Mouse (Mus musculus) thymus, postnatal 14 days (tissue): Measurements from ENCODE around the gene Abca3.
A peak's percentile ranks its signal among the peaks of the same experiment; 100 is the strongest.

Experiments
- DNase-seq: peaks from one replicate; pipeline ENCODE4 v3.0.0; 2021

Abca3 gene

DNA sequence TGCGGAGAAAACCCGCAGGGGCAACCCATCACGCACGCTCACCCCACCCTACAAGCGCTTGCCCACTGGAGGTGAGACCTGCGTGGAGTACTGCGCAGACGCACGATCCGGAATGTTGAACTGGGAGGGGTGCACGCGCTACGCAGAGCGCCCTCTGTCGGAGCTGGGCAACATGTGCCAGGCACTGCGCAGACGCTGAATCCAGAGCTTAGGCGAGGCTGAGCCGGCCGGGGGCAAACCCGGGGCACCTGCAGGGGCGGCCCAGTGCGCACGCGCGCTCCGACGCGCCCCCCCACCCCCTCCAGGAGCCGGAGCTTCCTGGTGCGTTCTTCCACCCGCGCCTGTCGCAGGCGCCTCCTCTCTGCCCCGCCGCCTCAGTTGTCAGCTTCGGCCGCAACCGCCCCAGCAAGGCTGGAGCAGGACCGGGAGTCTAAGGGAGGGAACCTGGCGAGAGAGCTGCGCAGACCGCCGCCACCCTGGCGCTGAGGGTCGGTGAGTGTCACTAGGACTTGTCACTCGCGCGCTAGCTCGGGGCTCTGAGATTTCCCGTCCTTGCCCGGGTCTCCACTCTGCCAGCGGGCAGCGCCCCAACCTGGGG, at the start of gene Abca3:
Gene Abca3 (plus strand): TSS at position 191 of the 598 bp plus-strand sequence.
- DNase-seq, result peak; percentile 98

DNA sequence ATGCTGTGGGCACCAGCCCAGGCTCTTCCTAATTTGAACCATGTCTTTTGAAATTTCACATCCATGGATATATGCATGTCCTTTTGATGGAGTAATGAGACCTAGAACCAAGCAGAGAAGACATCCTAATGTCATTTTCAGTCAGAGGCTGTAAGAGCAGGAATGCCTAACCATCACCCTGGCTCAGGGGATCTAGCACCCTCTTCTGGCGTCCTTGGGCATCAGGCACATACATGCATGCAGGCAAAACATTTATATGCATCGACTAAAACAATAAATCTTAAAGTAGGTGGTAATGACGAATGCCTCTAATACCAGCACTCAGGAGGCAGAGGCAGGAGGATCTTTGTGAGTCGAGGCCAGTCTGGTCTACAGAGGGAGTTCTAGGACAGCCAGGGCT, 44.2 kb upstream of the Abca3 start:
- DNase-seq, result peak; percentile 53

DNA sequence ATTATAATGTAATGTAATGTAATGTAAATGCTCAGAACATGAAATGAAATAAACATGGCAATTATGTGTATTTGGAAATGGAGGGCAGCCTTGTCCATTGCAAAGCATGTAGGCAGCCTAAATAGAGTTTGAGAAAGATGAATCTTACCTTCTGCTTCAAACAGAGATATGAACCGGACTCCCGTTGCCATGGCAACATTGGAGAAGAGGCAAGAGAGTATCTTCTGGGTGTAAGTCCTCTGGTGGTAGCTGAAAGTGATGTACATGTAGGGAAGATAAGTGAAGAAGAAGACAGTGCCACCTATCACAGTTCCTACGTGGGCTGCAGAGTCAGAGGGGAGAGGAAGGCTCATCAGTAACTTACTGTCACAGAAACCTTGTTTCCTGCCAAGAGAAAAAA, 30.9 kb upstream of the Abca3 start:
- DNase-seq, result no peak

DNA sequence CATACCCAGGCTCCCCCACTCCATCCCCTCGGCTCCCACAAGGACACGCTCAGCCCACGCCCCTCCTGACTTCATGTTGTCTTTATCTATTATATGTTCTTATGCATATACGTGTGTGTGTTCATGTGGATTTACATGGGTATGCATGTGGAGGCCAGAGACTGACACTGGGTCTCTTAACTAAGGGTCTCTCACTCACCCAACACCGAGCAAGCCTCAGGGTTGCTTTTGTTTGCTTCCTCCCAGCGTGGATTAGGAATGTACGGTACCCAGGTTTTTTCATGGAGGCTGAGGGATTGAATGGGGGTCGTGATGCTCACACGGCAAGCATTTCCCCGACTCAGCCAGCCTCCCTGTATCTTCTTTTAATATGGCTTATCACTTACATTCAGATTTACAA, 26.7 kb upstream of the Abca3 start:
- no peak for DNase-seq

DNA sequence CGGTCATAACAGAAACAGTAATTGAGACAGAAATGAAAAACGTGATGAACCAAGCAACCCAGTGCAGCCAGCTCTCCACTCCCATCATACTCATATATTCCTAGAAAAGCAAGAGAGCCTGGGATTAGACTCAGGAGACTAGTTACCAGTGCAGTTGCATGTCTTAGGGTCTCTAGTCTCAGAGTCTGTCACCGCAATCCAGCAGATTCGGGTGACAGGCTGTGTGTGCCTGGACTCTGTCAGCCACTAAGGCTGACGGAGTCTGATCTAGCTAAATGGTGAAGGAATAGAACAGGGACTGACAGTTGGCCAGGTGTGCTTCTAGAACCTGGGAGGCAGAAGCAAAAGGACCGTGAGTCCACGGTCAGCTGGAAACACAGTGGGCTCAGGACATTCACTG, 24.1 kb upstream of the Abca3 start:
- no peak for DNase-seq

DNA sequence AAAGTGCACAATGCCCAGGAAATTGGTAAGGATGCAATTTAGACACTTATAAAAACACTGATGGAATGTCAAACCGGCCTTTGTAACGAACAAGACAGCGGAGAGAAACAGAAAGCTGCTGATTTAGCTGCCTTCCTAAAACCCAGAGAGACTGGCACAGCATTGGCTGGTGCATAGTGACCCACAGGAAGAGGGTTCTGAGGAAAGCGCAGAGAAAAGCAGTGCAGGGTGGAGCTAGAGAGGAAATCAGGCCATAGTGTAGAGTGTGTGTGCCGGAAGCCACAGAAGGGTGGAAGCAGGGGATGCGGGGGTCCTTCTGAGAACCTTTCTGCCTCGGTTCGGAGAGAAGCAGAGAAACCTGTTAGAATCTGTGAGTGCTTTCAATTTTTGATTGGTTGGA, 7.1 kb upstream of the Abca3 start:
- peak; percentile 41 for DNase-seq

GRCm38 (mm10) chr17:24346831-24347230, 4.9 kb upstream of the Abca3 start:
- DNase-seq, result peak; percentile 60

DNA sequence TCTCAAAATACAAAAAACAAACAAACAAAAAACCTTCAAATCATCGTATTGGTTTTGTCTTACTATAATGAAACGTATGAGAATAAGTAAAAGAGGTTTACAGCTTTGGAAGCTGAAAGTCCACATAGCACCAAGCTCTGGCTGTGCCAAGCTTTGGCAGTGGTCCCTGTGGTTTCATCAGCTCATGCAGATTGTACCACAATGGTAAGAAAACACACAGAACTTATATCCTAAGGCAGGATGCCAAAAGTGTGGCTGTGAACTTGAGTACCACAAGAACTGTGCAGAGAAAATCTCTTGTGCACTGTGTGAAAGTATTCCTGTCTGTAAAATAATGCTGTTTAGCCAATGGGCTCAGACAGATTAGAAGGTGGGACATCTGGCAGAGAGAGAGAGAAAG, 2.6 kb upstream of the Abca3 start:
- DNase-seq, result no peak

GRCm38 (mm10) chr17:24350926-24351759, 607 bp upstream of the Abca3 start, which contains the start of gene Abca17:
Abca17 (minus strand) TSS chr17:24351068.
- peak; percentile 28 for DNase-seq

DNA sequence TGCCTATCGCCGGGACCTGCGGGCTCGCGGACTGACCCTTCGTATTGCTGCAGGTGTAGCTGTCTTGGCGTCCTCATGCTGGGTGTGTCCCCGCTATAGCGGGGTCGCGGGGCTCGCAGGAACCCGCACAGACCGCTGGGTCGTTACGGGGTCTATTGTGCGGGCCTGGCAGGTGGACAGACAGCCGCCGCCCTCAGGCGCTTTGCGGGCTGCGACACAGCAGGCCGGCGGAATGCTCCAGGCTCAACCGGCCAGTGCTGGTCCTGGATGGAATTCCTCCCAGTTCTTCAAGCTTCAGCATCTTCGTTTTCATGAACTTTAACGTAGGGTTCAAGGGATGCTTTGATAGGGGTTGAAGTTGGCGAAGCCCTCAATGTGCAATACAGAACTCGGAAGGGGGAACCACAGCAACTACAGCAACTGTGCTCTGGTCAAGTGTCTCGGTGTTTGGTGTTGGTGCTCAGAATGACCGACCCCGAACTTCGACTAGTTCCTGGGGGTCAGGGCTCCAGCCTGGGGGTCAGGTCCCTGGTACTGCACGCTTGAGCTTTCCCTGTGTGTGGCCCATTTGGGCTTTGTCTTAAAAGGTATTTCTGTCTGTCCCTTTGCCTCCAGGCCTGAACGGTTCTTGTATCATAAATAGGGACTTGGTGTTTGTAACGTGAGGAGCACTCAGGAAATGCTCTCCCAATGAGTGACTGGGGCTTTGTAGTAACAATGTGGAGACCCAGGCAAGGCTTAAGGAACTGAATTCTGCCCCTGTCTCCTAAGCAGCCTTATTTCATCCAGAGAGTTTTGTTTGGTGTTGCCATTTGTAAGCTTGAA, 832 bp downstream of the Abca3 start:
- peak; percentile 8 for DNase-seq

- DNase-seq, result no peak
Measured at GRCm38 (mm10) chr17:24353960-24354359, 2.2 kb downstream of the Abca3 start.

- DNase-seq, result no peak
Measured at GRCm38 (mm10) chr17:24355284-24355683, 3.5 kb downstream of the Abca3 start.

- DNase-seq, result no peak
Measured at GRCm38 (mm10) chr17:24359006-24359405, 7.3 kb downstream of the Abca3 start.

- DNase-seq, result no peak
Measured at GRCm38 (mm10) chr17:24359903-24360302, 8.2 kb downstream of the Abca3 start.

- no peak for DNase-seq
Measured at GRCm38 (mm10) chr17:24360841-24361240, 9.1 kb downstream of the Abca3 start.

- DNase-seq, result no peak
Measured at GRCm38 (mm10) chr17:24361291-24361690, 9.5 kb downstream of the Abca3 start.

GRCm38 (mm10) chr17:24362527-24362926, 10.8 kb downstream of the Abca3 start:
- DNase-seq, result no peak

GRCm38 (mm10) chr17:24364461-24364860, 12.7 kb downstream of the Abca3 start:
- no peak for DNase-seq

DNA sequence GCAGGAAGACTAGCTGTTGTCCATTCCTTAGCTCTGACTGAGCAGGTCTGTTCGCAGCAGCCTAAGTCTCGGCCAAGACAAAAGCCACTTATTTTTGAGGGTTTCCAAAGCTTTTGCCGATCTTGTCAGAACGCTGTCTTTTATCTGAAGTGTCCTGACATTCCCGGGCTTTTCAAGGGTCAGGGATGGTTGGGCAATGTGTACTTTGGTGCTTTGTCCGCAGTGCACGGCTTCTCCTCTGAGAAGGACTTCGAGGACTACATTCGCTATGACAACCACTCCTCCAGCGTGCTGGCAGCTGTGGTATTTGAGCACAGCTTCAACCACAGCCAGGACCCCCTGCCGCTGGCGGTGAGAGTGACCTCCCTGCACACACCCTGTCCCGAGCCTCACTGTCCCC, 14.1 kb downstream of the Abca3 start:
- DNase-seq, result no peak

GRCm38 (mm10) chr17:24375094-24375712, 23.5 kb downstream of the Abca3 start:
- DNase-seq, result no peak

DNA sequence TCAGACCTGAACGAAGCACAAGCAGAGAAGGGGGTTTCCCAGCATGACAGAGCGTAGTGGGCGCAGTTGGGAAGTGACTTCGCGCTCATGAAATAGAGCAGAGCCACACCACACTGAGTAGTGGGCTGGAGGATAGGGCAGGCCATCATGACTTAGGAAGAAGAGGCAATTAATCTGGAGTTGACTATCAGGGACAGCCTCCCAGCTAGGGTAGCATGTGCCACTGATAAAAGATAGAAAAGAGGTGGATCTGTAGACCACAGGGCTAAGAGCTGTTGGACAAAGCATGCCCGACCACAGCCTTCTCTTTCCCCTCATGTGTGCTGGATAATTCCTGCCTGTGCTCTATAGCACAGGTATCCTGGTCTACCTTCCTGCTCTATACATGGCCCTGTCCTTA, 24.1 kb downstream of the Abca3 start:
- no peak for DNase-seq

DNA sequence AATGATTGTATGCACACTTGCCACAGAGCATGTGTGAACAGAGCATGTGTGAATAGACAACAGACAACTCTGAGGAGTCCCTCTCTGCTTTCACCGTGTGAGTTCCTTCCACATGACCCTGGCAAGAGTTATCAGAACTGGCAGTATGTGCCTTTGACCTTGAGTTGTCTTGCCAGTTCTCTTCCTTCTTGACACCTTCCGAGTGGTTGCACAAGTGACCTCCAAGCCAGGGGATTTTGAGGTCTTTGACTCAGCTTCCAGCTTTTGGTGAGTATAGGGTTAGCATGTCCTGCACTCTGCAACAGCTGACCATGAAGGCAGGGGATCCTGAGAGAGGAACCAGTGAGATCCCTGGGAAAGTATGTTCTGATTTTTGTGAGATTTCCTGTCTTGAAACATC, 26.7 kb downstream of the Abca3 start:
- DNase-seq, result no peak

- DNase-seq, result no peak
Measured at GRCm38 (mm10) chr17:24383789-24384188, 32.0 kb downstream of the Abca3 start.
